Mouse (Mus musculus): ENCODE results near the gene Cenpe.
"Not testable (repeated sequence)": the region's sequence is repeated elsewhere in the genome, so short reads cannot be mapped to it uniquely, and the experiment has no call there.

The Cenpe gene

GRCm38 (mm10) chr3:135211805-135212657 is at the start of gene Cenpe:
Cenpe (plus strand) TSS chr3:135212537.
- peak; percentile 89 to 96 for DNase-seq (ENCODE audit: low spot score in 2 of 2)

DNA sequence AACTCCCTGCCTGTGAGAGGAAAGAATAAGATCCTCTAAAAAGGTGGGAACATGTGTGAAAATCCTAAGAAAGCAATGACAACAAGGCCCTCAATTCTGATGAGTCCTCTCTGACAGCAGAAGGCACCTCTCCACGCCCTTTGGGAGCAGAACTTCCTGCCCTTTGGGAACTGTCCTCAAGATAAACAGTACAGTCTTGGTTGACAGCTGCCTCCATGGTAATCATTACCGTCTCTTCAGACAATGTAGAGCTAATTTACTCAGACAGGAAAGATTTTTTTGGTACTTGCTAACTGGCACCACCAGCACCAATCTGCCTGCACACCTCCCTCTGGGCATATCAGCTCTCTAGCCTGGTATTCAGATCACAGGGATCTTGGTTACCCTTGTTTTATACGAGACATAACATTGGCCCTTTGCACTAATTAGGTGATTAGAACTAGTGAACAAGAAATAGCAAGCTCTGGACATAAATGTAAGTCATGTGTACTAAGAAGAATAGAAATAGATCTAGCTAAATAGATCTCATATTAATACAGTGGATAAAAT is 40.4 kb upstream of the Cenpe start:
- no peak for DNase-seq (ENCODE audit: low spot score in 2 of 2)

DNA sequence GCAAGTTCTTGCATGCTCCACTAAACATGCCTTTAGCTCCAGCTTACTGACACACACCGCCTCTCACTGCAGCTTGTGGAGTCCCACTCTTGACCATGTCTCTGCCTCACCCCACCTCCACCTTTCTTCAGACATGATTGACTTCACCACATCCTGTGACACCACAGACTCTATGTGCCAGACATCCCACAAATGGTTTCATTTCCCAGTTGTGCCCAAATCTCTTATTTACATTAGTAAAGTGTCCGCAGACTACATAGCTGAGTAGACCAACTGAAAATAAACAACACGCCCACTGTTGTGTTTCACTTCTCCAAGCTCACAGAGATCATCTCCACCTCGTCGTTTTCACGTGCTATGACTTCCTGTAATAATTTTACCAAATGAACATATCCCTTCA is 20.5 kb upstream of the Cenpe start:
- no peak for DNase-seq (ENCODE audit: low spot score in 2 of 2)

DNA sequence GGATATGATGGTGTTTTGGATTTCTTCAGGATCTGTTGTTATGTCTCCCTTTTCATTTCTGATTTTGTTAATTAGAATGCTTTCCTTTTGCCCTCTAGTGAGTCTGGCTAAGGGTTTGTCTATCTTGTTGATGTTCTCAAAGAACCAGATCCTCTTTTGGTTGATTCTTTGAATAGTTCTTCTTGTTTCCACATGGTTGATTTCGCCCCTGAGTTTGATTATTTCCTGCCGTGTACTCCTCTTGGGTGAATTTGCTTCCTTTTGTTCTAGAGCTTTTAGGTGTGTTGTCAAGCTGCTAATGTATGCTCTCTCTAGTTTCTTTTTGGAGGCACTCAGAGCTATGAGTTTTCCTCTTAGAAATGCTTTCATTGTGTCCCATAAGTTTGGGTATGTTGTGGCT is 14.3 kb upstream of the Cenpe start:
- DNase-seq (ENCODE audit: low spot score in 2 of 2): not testable (repeated sequence)

DNA sequence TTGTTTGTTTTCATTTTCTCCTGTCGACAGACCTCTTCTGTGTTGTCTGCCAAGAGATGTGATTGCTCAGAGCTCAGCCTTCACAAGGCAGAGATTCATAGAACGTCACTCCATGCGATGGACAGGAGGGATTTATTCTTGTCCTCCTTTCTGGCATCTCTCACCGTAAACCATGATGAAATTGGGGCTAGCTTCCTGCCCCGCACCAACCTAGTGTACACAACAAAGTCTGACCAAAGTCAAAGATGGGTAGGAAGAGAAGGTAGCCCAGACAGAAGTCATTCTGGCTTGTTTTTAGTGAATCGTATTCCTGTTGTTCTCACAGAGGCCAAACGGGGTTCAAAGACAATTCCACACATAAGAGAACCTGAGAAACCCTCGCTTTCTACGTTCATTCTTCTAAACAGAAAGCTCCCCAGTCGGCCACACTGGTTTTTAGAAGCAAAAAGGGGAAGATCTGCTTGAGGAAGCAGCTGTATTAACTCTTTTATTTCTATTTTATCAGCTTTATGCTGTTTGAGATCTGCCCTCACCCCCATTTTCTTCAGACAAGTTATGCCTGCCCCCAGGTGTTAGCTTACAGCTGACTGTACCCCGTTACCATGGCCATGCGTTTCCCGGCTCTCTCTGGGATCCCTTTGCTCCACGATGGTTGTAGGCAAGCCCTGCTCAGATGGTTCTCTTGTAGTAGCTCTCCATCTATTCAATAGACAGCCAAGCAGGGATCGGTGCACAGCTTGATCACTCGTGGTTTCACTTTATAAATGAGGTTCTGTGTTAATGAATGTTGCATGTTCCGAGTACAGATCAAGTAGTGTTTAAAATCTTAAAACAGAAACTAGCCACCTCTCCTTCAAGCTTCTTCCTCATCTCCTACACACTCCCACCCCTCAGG is 11.7 kb upstream of the Cenpe start:
- DNase-seq (ENCODE audit: low spot score in 2 of 2): no peak

DNA sequence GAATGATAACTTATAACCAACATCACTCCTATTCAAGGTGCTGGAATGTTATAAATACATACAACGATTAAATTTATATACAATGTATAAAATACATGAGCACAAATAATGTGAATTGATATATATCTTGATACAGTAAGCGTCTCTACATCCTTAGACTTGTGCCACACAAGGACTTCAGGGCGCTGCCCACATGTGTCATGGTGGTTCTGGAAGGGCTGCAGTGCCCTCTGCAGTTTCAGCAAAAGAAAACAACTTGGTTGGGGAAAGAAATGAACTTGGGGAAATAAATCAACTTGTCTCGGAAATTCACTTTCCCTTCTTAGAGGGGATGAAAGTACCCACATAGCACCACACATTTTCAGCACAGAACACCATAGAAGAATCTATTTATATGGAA is 5.7 kb upstream of the Cenpe start:
- no peak for DNase-seq (ENCODE audit: low spot score in 2 of 2)

- DNase-seq (ENCODE audit: low spot score in 2 of 2): no peak
These were observed 467 bp downstream of the Cenpe start for GRCm38 (mm10) chr3:135212658-135213350.

DNA sequence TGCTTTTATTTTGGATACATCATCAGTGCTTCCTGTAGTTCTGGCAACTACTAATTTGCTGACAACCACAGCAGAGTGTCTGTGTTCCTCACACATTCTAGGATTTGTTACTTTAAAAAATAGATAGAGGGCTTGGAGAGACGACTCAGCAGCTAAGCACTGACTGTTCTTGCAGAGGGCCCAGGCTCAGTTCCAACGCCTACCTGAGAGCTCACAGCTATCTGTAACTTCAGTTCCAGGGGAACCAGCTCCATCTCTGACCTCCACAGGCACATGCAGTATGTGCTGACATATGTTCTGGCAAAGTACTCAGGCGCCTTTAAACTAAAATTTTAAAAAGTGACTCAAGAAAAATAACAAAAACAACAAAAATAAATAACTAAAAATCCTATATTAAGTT is 19.7 kb downstream of the Cenpe start:
- no peak for DNase-seq (ENCODE audit: low spot score in 2 of 2)

DNA sequence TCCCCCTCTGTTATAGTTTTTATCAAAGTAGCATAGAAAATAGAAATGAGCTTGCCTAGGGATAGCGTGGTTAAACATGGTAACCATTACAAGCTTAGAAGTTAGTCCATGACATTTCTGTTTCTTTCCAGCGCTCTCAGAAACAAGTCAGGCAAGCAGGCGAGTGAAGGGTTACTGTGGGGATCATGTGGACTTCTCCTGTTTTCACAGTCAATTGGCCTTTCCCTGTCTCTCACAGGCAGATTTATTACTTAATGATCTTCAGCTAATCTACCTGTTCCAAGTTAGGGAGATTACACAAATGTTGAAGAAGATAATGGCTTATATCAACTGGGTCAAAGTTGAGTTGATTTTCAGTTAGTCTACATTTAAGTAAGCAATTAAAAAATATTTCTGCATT is 20.1 kb downstream of the Cenpe start:
- no peak for DNase-seq (ENCODE audit: low spot score in 2 of 2)

- DNase-seq (ENCODE audit: low spot score in 2 of 2): no peak
These were observed 33.4 kb downstream of the Cenpe start for GRCm38 (mm10) chr3:135245733-135246132.

- DNase-seq (ENCODE audit: low spot score in 2 of 2): no peak
These were observed 34.5 kb downstream of the Cenpe start for GRCm38 (mm10) chr3:135246828-135247227.

- DNase-seq (ENCODE audit: low spot score in 2 of 2): no peak
These were observed 36.8 kb downstream of the Cenpe start for GRCm38 (mm10) chr3:135249104-135249503.

- DNase-seq (ENCODE audit: low spot score in 2 of 2): no peak
These were observed 39.5 kb downstream of the Cenpe start for GRCm38 (mm10) chr3:135251825-135252224.

DNA sequence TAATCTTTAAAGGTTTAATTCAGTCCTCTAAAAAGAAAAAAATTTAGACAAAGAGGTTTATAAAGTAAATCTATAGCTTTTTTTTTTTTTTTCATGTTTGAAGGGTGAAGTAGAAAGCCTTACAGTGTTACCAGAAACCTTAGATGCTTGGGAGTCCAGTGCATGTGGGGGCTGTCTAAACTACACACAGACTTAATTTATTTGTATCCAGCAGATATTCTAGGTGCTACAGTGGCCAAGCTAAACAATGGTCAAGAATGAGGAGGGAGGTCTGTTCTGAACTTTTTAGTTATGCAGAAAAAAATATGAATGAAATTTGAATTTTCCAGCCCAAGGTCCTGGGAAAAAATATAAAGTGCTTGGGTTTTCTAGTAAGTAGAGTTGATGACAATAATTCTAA is 42.4 kb downstream of the Cenpe start:
- DNase-seq (ENCODE audit: low spot score in 2 of 2): no peak

DNA sequence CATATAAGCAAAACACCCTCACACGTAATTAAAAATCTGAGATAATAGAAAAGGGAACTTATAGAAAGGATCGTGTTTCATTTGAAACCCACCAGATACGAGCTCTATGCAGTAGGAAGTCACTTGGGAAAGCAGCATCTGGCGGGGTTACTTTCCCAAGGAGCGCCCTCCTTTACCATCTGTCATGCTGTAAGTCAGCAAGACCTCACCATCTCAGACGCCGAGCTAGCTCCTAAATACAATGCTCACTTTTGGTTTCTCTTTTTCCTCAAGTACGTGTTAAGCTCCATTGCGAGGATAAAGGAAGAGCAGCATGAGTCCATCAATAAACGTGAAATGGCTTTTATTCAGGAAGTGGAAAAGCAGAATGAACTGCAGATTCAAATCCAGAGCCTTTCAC is 46.6 kb downstream of the Cenpe start:
- DNase-seq (ENCODE audit: low spot score in 2 of 2): no peak

- no peak for DNase-seq (ENCODE audit: low spot score in 2 of 2)
These were observed 47.9 kb downstream of the Cenpe start for GRCm38 (mm10) chr3:135260233-135260632.

DNA sequence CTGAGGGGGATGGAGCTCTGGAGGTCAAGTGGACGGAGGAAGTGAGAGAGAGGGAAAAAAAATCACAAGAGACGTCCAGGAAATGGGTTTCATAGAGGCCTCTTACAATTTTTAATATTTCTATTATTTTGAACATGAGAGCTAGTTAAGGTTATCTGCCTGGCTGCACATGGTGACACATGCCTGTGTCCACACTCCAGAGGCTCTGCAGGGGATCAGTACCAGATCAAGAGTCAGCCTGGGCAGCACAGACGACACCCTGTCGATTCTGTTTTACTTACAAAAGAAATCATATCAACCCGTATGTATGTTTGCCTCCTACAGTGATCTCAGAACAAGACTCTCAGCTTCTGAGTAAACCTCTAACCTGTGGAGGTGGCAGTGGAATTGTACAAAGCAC is 56.3 kb downstream of the Cenpe start:
- DNase-seq (ENCODE audit: low spot score in 2 of 2): no peak

GRCm38 (mm10) chr3:135269391-135269990 is 57.2 kb downstream of the Cenpe start:
- no peak for DNase-seq (ENCODE audit: low spot score in 2 of 2)

- no peak for DNase-seq (ENCODE audit: low spot score in 2 of 2)
These were observed 60.3 kb downstream of the Cenpe start for GRCm38 (mm10) chr3:135272627-135273026.

GRCm38 (mm10) chr3:135273047-135273446 is 60.7 kb downstream of the Cenpe start:
- no peak for DNase-seq (ENCODE audit: low spot score in 2 of 2)

GRCm38 (mm10) chr3:135280160-135280559 is 67.8 kb downstream of the Cenpe start:
- no peak for DNase-seq (ENCODE audit: low spot score in 2 of 2)

Data from thymus, postnatal 10 days (tissue).